Mouse (Mus musculus) CH12.LX (cell line): ENCODE results near the gene Prrx2.

Source experiments
- CHD2 ChIP-seq: IDR thresholded peaks from 2 replicates; pipeline ENCODE4 v1.6.1; 2011; ENCODE audit warnings: low read length, improper control_type of control experiment
- CTCF ChIP-seq, 2 experiments: IDR thresholded peaks in 1 of 2; conservative IDR thresholded peaks in 1 of 2; 2 replicates each; pipeline ENCODE4 v1.5.1; 2011 to 2012; ENCODE audit warnings: low read depth in 2 of 2, low read length in 2 of 2, improper control_type of control experiment in 1 of 2, inconsistent platforms in 1 of 2, mild to moderate bottlenecking in 1 of 2, moderate library complexity in 1 of 2
- POLR2A ChIP-seq: IDR thresholded peaks from 2 replicates; pipeline ENCODE4 v1.6.1; 2011; ENCODE audit warnings: low read depth, mild to moderate bottlenecking, improper control_type of control experiment, low read length
- TCF12 ChIP-seq: IDR thresholded peaks from 2 replicates; pipeline ENCODE4 v1.6.1; 2014; ENCODE audit warnings: low read depth, mild to moderate bottlenecking, inconsistent platforms, low read length, improper control_type of control experiment
- ZC3H11A ChIP-seq: IDR thresholded peaks from 2 replicates; pipeline ENCODE4 v1.6.1; 2012; ENCODE audit warnings: low read depth, mild to moderate bottlenecking, inconsistent platforms, low read length, improper control_type of control experiment

GRCm38 (mm10) chr2:30834373-30835022, at the start of gene Prrx2:
- no peak for TF ChIP-seq CTCF (conservative IDR thresholded peaks at IDR 0.05 in 1 of 2, IDR thresholded peaks at IDR 0.05 in 1 of 2; ENCODE audit: low read depth in 2 of 2, low read length in 2 of 2)
- TF ChIP-seq ZC3H11A: no peak
- no peak for TF ChIP-seq POLR2A
- no peak for TF ChIP-seq CHD2
- no peak for TF ChIP-seq TCF12
